Mouse (Mus musculus): Measurements from ENCODE around the gene Mptx1. TPM values are rescaled to one million over a fixed set of nuclear protein-coding genes. Genes with fewer than 3 reads are reported as not detected.
"Not testable (repeated sequence)": the region's sequence is repeated elsewhere in the genome, so short reads cannot be mapped to it uniquely, and the experiment has no call there.

The Mptx1 gene
- not detected in 2 replicates for polyA plus RNA-seq (2015; fragmentation: Nextera tagmentation; extraction: Ambion mirVana)

DNA sequence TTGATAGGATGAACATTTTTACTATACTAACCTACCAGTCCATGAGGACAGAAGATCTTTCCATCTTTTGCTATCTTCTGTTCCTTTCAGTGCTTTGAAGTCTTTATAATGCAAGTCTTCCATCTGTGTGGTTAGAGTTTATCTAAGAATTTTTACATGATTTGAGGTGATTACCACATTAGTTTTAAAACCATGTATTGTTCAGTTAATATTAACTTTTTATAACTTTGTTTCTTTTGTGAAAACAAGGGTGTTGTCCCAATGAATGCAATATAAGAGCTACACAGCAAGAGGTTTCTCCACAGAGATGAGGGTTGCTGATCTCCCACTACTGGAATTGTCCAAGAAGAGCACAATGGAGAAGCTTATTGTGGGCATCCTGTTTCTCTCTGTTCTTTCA, at the start of gene Mptx1:
Mptx1 (plus strand) TSS at position 301 of the 400 bp plus-strand sequence.
- no peak for ATAC-seq (ENCODE audit: insufficient number of reproducible peaks, low FRiP score, low TSS enrichment, low read depth)
- Histone ChIP-seq H3K9ac (no peak within 1 kb of the TSS), H3K4me1 (no peaks in the 10 kb centered on the region), H3K4me2 (no peak within 1 kb of the TSS), H3K4me3 (no peak within 1 kb of the TSS), H3K27ac (no peak within 1 kb of the TSS), H3K9me3 (no peaks in the 10 kb centered on the region), H3K36me3 (no peaks in the 10 kb centered on the region), H3K27me3 (no peaks in the 10 kb centered on the region)

GRCm38 (mm10) chr1:174303162-174303561, 27.2 kb upstream of the Mptx1 start:
- ATAC-seq (ENCODE audit: insufficient number of reproducible peaks, low FRiP score, low TSS enrichment, low read depth), result no peak
- Histone ChIP-seq H3K9me3 (no peaks in the 10 kb centered on the region), H3K4me3 (no peak overlapping the region), H3K36me3 (no peaks in the 10 kb centered on the region), H3K9ac (no peak overlapping the region), H3K4me2 (no peak overlapping the region), H3K4me1 (no peaks in the 10 kb centered on the region), H3K27ac (no peak overlapping the region), H3K27me3 (no peaks in the 10 kb centered on the region)
- 28% methylated on average over 1 of the region's 1 CpGs for WGBS

DNA sequence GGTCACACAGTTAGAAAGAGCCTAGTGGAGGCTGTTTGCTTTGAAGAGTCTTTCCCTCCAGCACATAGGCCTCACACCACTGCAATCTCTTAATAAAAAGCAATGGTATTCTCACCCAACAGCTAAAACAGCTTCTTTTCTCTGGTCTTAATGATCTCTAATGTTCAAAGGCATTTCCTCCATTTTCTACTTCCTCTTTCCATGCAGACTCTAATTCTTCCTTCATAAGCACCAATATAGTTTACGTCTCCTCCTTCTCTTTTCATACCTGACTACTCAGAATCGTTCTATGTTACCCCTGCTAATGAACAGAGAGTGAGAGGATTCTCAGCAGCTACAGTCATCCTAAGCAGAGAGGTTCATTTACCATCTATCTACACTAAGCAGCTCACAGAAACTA, 13.0 kb upstream of the Mptx1 start:
- no peak for ATAC-seq (ENCODE audit: insufficient number of reproducible peaks, low FRiP score, low TSS enrichment, low read depth)

DNA sequence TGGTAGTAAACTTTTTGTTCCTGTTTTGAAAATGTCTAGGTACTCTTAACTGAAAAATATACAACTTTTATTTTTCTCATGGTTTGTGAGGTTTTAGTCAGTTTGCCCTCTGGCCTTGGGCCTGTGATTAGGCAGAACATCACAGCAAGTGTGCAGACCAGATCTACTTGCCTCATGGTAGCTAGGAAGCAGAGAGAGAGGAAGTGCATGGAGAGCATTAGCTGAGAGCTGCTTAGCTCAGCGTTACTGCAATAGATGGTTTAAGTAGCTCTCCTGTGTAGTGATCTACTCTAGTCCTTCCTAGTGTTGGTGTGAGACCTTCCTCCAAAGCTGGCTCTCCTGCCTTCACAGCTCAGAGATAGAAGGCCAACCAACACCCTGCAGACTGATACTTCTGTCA, 23.3 kb downstream of the Mptx1 start:
- H3K36me3 ChIP-seq; ATAC-seq (ENCODE audit: insufficient number of reproducible peaks, low FRiP score, low TSS enrichment, low read depth); H3K27me3 ChIP-seq; H3K4me1 ChIP-seq; H3K27ac ChIP-seq; H3K4me3 ChIP-seq; H3K9ac ChIP-seq; H3K4me2 ChIP-seq; H3K9me3 ChIP-seq: not testable (repeated sequence)
- WGBS, result 69% methylated on average over 1 of the region's 1 CpGs

More for the DNA sequence above, 13.0 kb upstream of the Mptx1 start:
- H3K9me3 ChIP-seq, result no peaks in the 10 kb centered on the region
- no peak overlapping the region for H3K27ac ChIP-seq
- H3K36me3 ChIP-seq, result no peaks in the 10 kb centered on the region
- H3K9ac ChIP-seq, result no peak overlapping the region
- H3K4me1 ChIP-seq, result no peaks in the 10 kb centered on the region
- WGBS, result 72% methylated on average over 2 of the region's 2 CpGs
- no peak overlapping the region for H3K4me3 ChIP-seq
- no peaks in the 10 kb centered on the region for H3K27me3 ChIP-seq
- no peak overlapping the region for H3K4me2 ChIP-seq

- no peak overlapping the region for H3K4me2 ChIP-seq
- no peaks in the 10 kb centered on the region for H3K27me3 ChIP-seq
- no peak overlapping the region for H3K27ac ChIP-seq
- H3K36me3 ChIP-seq, result no peaks in the 10 kb centered on the region
- H3K4me1 ChIP-seq, result no peaks in the 10 kb centered on the region
- H3K4me3 ChIP-seq, result no peak overlapping the region
- WGBS, result 72% methylated on average over 5 of the region's 5 CpGs
- no peak overlapping the region for H3K9ac ChIP-seq
- no peaks in the 10 kb centered on the region for H3K9me3 ChIP-seq
- ATAC-seq (ENCODE audit: insufficient number of reproducible peaks, low FRiP score, low TSS enrichment, low read depth), result no peak
These were observed 24.3 kb downstream of the Mptx1 start for GRCm38 (mm10) chr1:174354640-174355039.

DNA sequence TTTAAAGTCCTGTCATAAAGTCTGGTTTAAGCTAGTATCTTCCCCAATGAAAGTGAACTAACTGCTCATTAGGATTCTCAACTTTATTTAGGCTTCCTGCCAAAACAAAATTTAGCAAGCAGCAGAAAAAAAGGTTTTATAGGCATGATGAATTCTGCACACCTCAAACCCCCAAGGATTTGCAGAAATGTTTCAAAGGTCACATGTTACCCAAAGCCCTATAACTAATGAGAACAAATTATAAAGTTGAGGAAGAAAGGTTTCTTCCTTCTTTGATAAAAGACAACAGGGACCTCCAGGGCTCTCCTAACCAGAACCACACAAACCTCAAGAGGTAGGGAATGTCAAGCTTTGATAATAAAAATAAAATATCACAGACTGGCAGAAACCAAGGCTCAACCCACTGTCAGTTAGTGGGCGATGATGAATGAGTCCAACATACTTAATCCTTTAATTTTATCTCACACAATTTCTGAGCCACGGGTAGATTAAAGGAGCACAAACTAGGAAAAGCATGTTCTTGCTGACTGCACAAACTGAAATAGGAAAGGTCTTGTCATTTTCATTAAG, 34.6 kb downstream of the Mptx1 start, which contains the start of gene Olfr417:
Olfr417 (plus strand) TSS at position 241 of the 570 bp plus-strand sequence.
- 54% methylated on average over 2 of the region's 2 CpGs for WGBS
- H3K27ac ChIP-seq, result no peak within 1 kb of the TSS
- H3K36me3 ChIP-seq, result no peaks in the 10 kb centered on the region
- no peaks in the 10 kb centered on the region for H3K4me1 ChIP-seq
- H3K9me3 ChIP-seq, result no peaks in the 10 kb centered on the region
- ATAC-seq (ENCODE audit: insufficient number of reproducible peaks, low FRiP score, low TSS enrichment, low read depth), result no peak
- no peak within 1 kb of the TSS for H3K9ac ChIP-seq
- no peaks in the 10 kb centered on the region for H3K27me3 ChIP-seq
- no peak within 1 kb of the TSS for H3K4me3 ChIP-seq
- no peak within 1 kb of the TSS for H3K4me2 ChIP-seq

DNA sequence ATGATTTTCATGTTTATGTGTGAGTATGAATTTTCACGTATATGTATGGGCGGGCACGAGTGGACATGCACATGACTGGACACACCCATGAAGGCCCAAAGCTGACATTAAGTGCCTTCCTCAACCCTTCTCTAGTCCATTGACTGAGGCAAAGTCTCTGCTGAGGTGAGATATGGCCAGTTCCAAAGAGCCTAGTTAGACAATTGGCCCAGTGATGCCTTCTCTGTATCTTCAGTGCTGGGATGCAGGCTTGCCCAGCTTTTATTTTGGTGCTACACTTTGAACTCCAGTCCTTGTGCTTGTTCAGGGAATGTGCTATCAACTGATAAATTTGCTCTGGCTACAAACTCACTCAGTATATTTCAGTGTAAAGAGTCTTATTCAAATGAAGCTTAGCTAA, 43.5 kb downstream of the Mptx1 start:
- Histone ChIP-seq H3K4me2 (no peak overlapping the region), H3K36me3 (no peaks in the 10 kb centered on the region), H3K9me3 (no peaks in the 10 kb centered on the region), H3K4me3 (no peak overlapping the region), H3K27me3 (no peaks in the 10 kb centered on the region), H3K27ac (no peak overlapping the region), H3K9ac (no peak overlapping the region), H3K4me1 (no peaks in the 10 kb centered on the region)
- WGBS, result 84% methylated on average over 3 of the region's 3 CpGs
- no peak for ATAC-seq (ENCODE audit: insufficient number of reproducible peaks, low FRiP score, low TSS enrichment, low read depth)

Other genes starting within 250 kb of the Mptx1 start
- gene Olfr429, start 246.2 kb upstream of the Mptx1 start, polyA plus RNA-seq (2015; fragmentation: Nextera tagmentation; extraction: Ambion mirVana), result not detected in 2 replicates
- not detected in 2 replicates for gene Olfr427, start 233.6 kb upstream of the Mptx1 start, polyA plus RNA-seq (2015; fragmentation: Nextera tagmentation; extraction: Ambion mirVana)
- gene Olfr231, start 209.4 kb upstream of the Mptx1 start, polyA plus RNA-seq (2015; fragmentation: Nextera tagmentation; extraction: Ambion mirVana), result not detected in 2 replicates
- not detected in 2 replicates for gene Olfr424, start 199.0 kb upstream of the Mptx1 start, polyA plus RNA-seq (2015; fragmentation: Nextera tagmentation; extraction: Ambion mirVana)
- gene Olfr420, start 174.9 kb upstream of the Mptx1 start, polyA plus RNA-seq (2015; fragmentation: Nextera tagmentation; extraction: Ambion mirVana), result not detected in 2 replicates
- gene Spta1, start 157.7 kb upstream of the Mptx1 start, polyA plus RNA-seq (2015; fragmentation: Nextera tagmentation; extraction: Ambion mirVana), result 0.20 and 0.38 TPM in 2 replicates
- not detected in 2 replicates for gene Olfr419, start 78.5 kb upstream of the Mptx1 start, polyA plus RNA-seq (2015; fragmentation: Nextera tagmentation; extraction: Ambion mirVana)
- gene Olfr417, start 34.6 kb downstream of the Mptx1 start, polyA plus RNA-seq (2015; fragmentation: Nextera tagmentation; extraction: Ambion mirVana), result not detected in 2 replicates
- gene Olfr248, start 60.5 kb downstream of the Mptx1 start, polyA plus RNA-seq (2015; fragmentation: Nextera tagmentation; extraction: Ambion mirVana), result not detected in 2 replicates
- gene Olfr414, start 93.5 kb downstream of the Mptx1 start, polyA plus RNA-seq (2015; fragmentation: Nextera tagmentation; extraction: Ambion mirVana), result not detected in 2 replicates
- not detected in 2 replicates for gene Olfr220, start 111.6 kb downstream of the Mptx1 start, polyA plus RNA-seq (2015; fragmentation: Nextera tagmentation; extraction: Ambion mirVana)
- gene Fmn2, start 171.3 kb downstream of the Mptx1 start, polyA plus RNA-seq (2015; fragmentation: Nextera tagmentation; extraction: Ambion mirVana), result 0.78 and 0.83 TPM in 2 replicates

All from limb, embryonic 15.5 days (tissue).